Mouse (Mus musculus): Measurements from ENCODE around the gene Fbxo24. TPM values are rescaled to one million over a fixed set of nuclear protein-coding genes. Genes with fewer than 3 reads are reported as not detected.

Fbxo24 gene
- total RNA-seq, 2 experiments from 2014 or later, result 0.51 to 1.2 TPM

Other genes with a start within 250 kb of the Fbxo24 start
- under 1 TPM; 0.09 to 0.15 TPM for gene Zan, start 151.9 kb downstream of the Fbxo24 start, total RNA-seq (2021)
- gene Pop7, start 126.5 kb downstream of the Fbxo24 start, total RNA-seq (2021), result 10 to 100 TPM; 23.8 to 27.2 TPM
- 10 to 100 TPM; 24.2 to 39.1 TPM for gene Gigyf1, start 110.5 kb downstream of the Fbxo24 start, total RNA-seq (2021)
- gene Epo, start 95.8 kb downstream of the Fbxo24 start, total RNA-seq (2021), result not detected
- 100 to 1,000 TPM; 592 to 682 TPM for gene Gnb2, start 95.5 kb downstream of the Fbxo24 start, total RNA-seq (2021)
- gene Actl6b, start 75.5 kb downstream of the Fbxo24 start, total RNA-seq (2021), result 1 to 10 TPM; 3.2 to 4.6 TPM
- 10 to 100 TPM; 18.8 to 42.1 TPM for gene Tfr2, start 59.2 kb downstream of the Fbxo24 start, total RNA-seq (2021)
- gene Mospd3, start 27.9 kb downstream of the Fbxo24 start, total RNA-seq (2021), result 10 to 100 TPM; 43.3 to 47.4 TPM
- gene Pcolce, start 15.2 kb downstream of the Fbxo24 start, total RNA-seq (2021), result 100 to 1,000 TPM; 347 to 368 TPM
- gene Lrch4, start 119 bp upstream of the Fbxo24 start, total RNA-seq (2021), result 10 to 100 TPM; 25.0 to 29.9 TPM
- 10 to 100 TPM in 1 of 2 experiments, 1 to 10 TPM in 1; 5.7 to 10.6 TPM for gene Gm20605, start 173 bp upstream of the Fbxo24 start, total RNA-seq (2021)
- gene Sap25, start 12.3 kb upstream of the Fbxo24 start, total RNA-seq (2021), result 1 to 10 TPM; 4.2 to 9.7 TPM
- 1 to 10 TPM; 2.1 to 4.0 TPM for gene Irs3, start 16.7 kb upstream of the Fbxo24 start, total RNA-seq (2021)
- 10 to 100 TPM; 21.0 to 21.9 TPM for gene Agfg2, start 55.7 kb upstream of the Fbxo24 start, total RNA-seq (2021)
- 1 to 10 TPM; 4.9 to 6.5 TPM for gene Nyap1, start 112.6 kb upstream of the Fbxo24 start, total RNA-seq (2021)
- 100 to 1,000 TPM in 1 of 2 experiments, 10 to 100 TPM in 1; 88.3 to 101 TPM for gene Tsc22d4, start 116.7 kb upstream of the Fbxo24 start, total RNA-seq (2021)
- gene Ppp1r35, start 149.8 kb upstream of the Fbxo24 start, total RNA-seq (2021), result 10 to 100 TPM; 21.6 to 23.1 TPM
- 10 to 100 TPM; 43.5 to 47.9 TPM for gene Mepce, start 158.7 kb upstream of the Fbxo24 start, total RNA-seq (2021)
- gene Zcwpw1, start 158.8 kb upstream of the Fbxo24 start, total RNA-seq (2021), result 1 to 10 TPM; 5.9 to 6.7 TPM
- 1 to 10 TPM; 1.6 to 2.8 TPM for gene Pilra, start 207.3 kb upstream of the Fbxo24 start, total RNA-seq (2021)
- gene Pilrb1, start 229.1 kb upstream of the Fbxo24 start, total RNA-seq (2021), result 1 to 10 TPM; 1.5 to 2.1 TPM
- 1 to 10 TPM; 2.0 to 2.2 TPM for gene Pilrb2, start 242.8 kb upstream of the Fbxo24 start, total RNA-seq (2021)